Mouse (Mus musculus) B cell, adult 67 days (primary cell): ENCODE measurements around the gene Atp8a2. TPM values are rescaled to one million over a fixed set of nuclear protein-coding genes. Genes with fewer than 3 reads are reported as not detected.

ENCODE experiments used
- total RNA-seq, 2 experiments: library from RNA; stranded (reverse); gene quantifications; 4 replicates each; pipeline ENCODE4 v1.2.4; 2023

Gene Atp8a2
- total RNA-seq, result not detected

DNA sequence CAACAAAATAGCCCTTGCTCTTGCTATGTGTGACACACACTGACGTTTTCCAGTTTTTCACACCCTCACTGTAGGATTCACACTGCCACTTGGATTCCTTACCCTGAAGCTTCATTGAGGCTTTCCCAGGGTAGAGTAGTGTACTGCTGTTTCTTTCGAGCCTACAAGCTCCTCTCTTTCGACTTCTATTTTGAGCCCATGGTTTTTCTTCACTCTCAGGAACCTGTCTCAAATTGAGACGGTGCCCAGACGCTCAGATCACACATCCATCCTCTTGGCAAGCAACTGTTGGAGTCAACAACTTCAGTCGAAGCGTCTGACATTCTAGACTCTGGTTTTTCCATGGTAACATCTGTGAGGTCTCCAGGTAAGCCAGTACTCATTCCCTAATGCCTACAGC, at the start of gene Atp8a2:
TSS of gene Atp8a2 (minus strand) at position 296 of the 400 bp plus-strand sequence.

DNA sequence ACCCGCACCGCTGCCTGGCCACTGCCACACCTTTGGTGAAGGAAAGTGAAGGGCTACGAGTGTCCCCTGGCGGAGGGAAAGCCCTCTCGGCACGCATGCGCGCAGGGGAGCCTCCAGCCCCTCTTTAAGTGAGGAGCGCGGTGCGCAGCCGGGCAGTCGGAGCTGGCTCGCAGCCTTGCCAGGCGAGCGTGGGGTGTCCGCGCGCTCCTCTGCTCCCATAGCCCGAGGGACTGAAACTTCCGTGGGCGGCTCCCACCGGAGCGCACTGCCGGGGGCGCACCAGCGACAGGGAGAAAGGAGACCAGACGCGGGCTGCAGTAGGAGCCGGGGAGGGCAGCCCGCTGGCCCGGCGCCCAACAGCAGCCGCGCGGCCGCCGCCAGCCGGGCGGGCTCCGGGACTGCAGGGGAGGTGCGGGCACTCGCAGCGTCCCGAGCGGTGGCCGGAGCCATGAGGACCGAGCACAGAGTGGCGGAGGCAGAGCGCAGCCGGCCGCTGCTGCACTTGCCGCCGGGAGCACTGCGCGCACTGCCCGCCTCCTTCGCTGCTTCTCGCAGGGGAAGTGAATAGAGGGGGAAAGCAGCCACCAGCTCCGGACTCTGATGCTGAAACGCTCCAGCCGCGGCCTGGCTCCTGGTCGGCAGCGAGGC, 571.7 kb downstream of the Atp8a2 start, which contains the start of gene Shisa2:
TSS of gene Shisa2 (plus strand) at position 151 of the 648 bp plus-strand sequence.

GRCm38 (mm10) chr14:59597398-59598259, 599.4 kb downstream of the Atp8a2 start, which contains the start of gene Cdadc1:
Gene Cdadc1 (minus strand): TSS chr14:59597959.

Other genes with a start within 250 kb of the Atp8a2 start
- not detected for gene Nupl1, start 54.3 kb upstream of the Atp8a2 start, total RNA-seq
- gene Gm49336, start 54.3 kb upstream of the Atp8a2 start, total RNA-seq, result 10 to 100 TPM; 69.3 to 72.1 TPM
- gene Mtmr6, start 68.0 kb upstream of the Atp8a2 start, total RNA-seq, result 10 to 100 TPM; 34.4 to 46.3 TPM
- not detected for gene Amer2, start 176.1 kb upstream of the Atp8a2 start, total RNA-seq